In the genomic region with DNA sequence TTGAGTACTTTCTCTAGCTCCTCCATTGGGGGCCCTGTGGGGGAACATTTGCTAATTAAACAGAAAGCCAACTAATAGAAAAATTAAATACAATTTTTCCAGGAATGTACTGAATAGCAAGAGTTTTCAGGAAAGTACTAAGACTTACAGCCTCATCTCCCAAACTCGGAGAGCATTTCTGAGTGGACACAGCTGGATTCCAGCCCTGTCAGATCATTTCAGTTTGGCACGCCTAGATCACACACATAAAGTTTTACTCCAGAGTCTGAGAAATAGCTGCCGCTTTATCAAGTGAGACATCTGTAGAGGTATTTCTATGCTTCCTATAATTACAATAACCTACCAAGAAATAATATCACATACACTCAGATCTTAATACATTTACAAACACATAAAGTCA, we compare ENCODE assay signal across 16 mouse cellular contexts.
"Had no signal": no experiment of that assay in that cellular context is flagged by ENCODE, and none has a peak within 500 bp of the region (broad histone marks: within the 10 kb centered on the region; RNA-seq: fewer than 3 reads in every experiment).

No protein-coding gene starts in this region.

- H3K36me3 ChIP-seq: midbrain, embryonic 10.5 days; midbrain, embryonic 12.5 days; neural tube, embryonic 13.5 days; neural tube, embryonic 15.5 days; stomach, embryonic 15.5 days had no signal

- H3K27ac ChIP-seq: liver, embryonic 14.5 days; midbrain, embryonic 10.5 days; midbrain, embryonic 12.5 days; neural tube, embryonic 13.5 days; neural tube, embryonic 15.5 days; stomach, embryonic 15.5 days; stomach, postnatal 0 days had no signal

- DNase-seq: lung, adult 2 months; lung, postnatal 14 days; midbrain, embryonic 14.5 days; right cerebral cortex, postnatal 14 days; thymus, adult 2 months; thymus, postnatal 25 days; thymus, postnatal 4 days had no signal

- H3K4me1 ChIP-seq: neural tube, embryonic 13.5 days; neural tube, embryonic 15.5 days; stomach, embryonic 15.5 days had no signal

- H3K4me2 ChIP-seq: midbrain, embryonic 12.5 days; neural tube, embryonic 13.5 days; neural tube, embryonic 15.5 days; stomach, embryonic 15.5 days had no signal

- ATAC-seq: midbrain, embryonic 16.5 days had no signal

- H3K4me3 ChIP-seq: midbrain, embryonic 10.5 days; midbrain, embryonic 12.5 days; myocyte; neural tube, embryonic 13.5 days; neural tube, embryonic 15.5 days; stomach, embryonic 15.5 days had no signal

- H3K9ac ChIP-seq: liver, embryonic 14.5 days; midbrain, embryonic 12.5 days; neural tube, embryonic 13.5 days; neural tube, embryonic 15.5 days; stomach, embryonic 15.5 days had no signal

- H3K27me3 ChIP-seq: midbrain, embryonic 12.5 days; neural tube, embryonic 13.5 days; neural tube, embryonic 15.5 days; stomach, embryonic 15.5 days had no signal

- H3K9me3 ChIP-seq: midbrain, embryonic 10.5 days; midbrain, embryonic 12.5 days; neural tube, embryonic 13.5 days; neural tube, embryonic 15.5 days; stomach, embryonic 15.5 days had no signal
